In the genomic region with DNA sequence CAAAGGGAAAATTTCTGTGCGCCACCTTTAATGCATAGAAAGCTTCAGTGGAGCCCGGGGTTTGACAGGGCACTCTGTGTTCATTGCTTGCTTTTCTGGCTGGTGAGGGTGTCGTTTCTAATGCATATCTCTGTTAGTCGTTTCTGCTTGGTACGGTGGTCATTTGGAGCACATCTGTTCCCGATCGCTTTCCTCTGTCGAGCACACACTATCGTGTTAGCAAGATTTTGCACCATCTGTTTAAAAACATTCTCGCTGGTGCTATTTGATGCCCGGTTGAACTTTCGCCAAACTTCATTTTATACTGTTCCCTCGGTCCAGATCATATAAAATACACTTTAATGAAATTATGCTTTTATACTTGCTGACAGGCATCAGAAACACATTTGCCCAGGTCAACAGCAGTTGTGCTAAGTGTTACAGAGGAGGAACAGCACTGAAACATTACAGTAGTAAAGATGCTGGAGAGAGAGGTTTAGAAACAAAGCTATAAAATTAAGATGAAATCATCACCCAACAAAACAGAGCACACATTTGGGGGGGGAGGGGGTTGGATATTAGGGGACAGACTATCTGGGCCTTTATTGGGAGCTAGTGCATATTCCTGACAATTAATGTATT, we compare ENCODE assay signal across 24 mouse cellular contexts. TPM values are rescaled to one million over a fixed set of nuclear protein-coding genes. Genes with fewer than 3 reads are reported as not detected.
DNase-seq lines count a peak whose midpoint lies in the region; ATAC-seq lines count a peak whose summit lies in the region.
"Had no signal": no experiment of that assay in that cellular context is flagged by ENCODE, and none has a peak within 500 bp of the region (broad histone marks: within the 10 kb centered on the region; RNA-seq: fewer than 3 reads in every experiment).

No protein-coding gene starts in this region.

- ATAC-seq in hindbrain, embryonic 14.5 days (ENCODE audit: low FRiP score) = no peak
- no peak for ATAC-seq in embryonic facial prominence, embryonic 11.5 days (replicated peaks; ENCODE audit: insufficient number of reproducible peaks, low FRiP score, low TSS enrichment, low read depth)
- ATAC-seq in embryonic facial prominence, embryonic 15.5 days (ENCODE audit: insufficient number of reproducible peaks, low FRiP score, low TSS enrichment, low read depth) = no peak
- ATAC-seq in limb, embryonic 13.5 days (ENCODE audit: low FRiP score, low read depth) = peak; percentile 66
- ATAC-seq: forebrain, postnatal 0 days; inflammation-experienced regulatory T-cells, adult 6 months had no signal

- no peaks in the 10 kb centered on the region for H3K9me3 ChIP-seq in hindbrain, embryonic 14.5 days (ENCODE audit: control insufficient read depth, low read length)
- no peaks in the 10 kb centered on the region for H3K9me3 ChIP-seq in hindbrain, embryonic 10.5 days
- no peaks in the 10 kb centered on the region for H3K9me3 ChIP-seq in embryonic facial prominence, embryonic 11.5 days (replicated peaks; ENCODE audit: control insufficient read depth, low read length)
- no peaks in the 10 kb centered on the region for H3K9me3 ChIP-seq in embryonic facial prominence, embryonic 15.5 days (replicated peaks)
- no peaks in the 10 kb centered on the region for H3K9me3 ChIP-seq in limb, embryonic 13.5 days

- 49% methylated on average over 13 of the region's 13 CpGs for WGBS in hindbrain, embryonic 14.5 days
- WGBS in hindbrain, embryonic 10.5 days = 64% methylated on average over 13 of the region's 13 CpGs
- 35% methylated on average over 13 of the region's 13 CpGs for WGBS in embryonic facial prominence, embryonic 11.5 days
- WGBS in embryonic facial prominence, embryonic 15.5 days = 27% methylated on average over 13 of the region's 13 CpGs
- 16% methylated on average over 13 of the region's 13 CpGs for WGBS in limb, embryonic 13.5 days

- no peak overlapping the region for H3K27ac ChIP-seq in hindbrain, embryonic 14.5 days
- no peak overlapping the region for H3K27ac ChIP-seq in hindbrain, embryonic 10.5 days
- H3K27ac ChIP-seq in embryonic facial prominence, embryonic 11.5 days (replicated peaks; ENCODE audit: low read depth, low read length) = no peak overlapping the region; the same call in 1 of the 2 replicates
- no peak overlapping the region for H3K27ac ChIP-seq in embryonic facial prominence, embryonic 15.5 days (replicated peaks)
- no peak overlapping the region for H3K27ac ChIP-seq in limb, embryonic 13.5 days
- H3K27ac ChIP-seq: gastrocnemius, adult 2 months; liver, embryonic 14.5 days had no signal

- no peak overlapping the region for H3K9ac ChIP-seq in hindbrain, embryonic 14.5 days
- H3K9ac ChIP-seq in embryonic facial prominence, embryonic 11.5 days (replicated peaks; ENCODE audit: low read length) = no peak overlapping the region
- H3K9ac ChIP-seq in embryonic facial prominence, embryonic 15.5 days = no peak overlapping the region
- no peak overlapping the region for H3K9ac ChIP-seq in limb, embryonic 13.5 days
- H3K9ac ChIP-seq: forebrain, postnatal 0 days; liver, embryonic 14.5 days had no signal

- H3K4me2 ChIP-seq in hindbrain, embryonic 14.5 days (replicated peaks) = peak overlapping the region; percentile 33
- no peak overlapping the region for H3K4me2 ChIP-seq in embryonic facial prominence, embryonic 11.5 days (ENCODE audit: low read depth, low read length)
- peak overlapping the region; percentile 25; the same call in 1 of the 2 replicates for H3K4me2 ChIP-seq in embryonic facial prominence, embryonic 15.5 days (replicated peaks)
- H3K4me2 ChIP-seq in limb, embryonic 13.5 days (replicated peaks) = peak overlapping the region; percentile 34
- H3K4me2 ChIP-seq: heart, embryonic 11.5 days had no signal

- DNase-seq in hindbrain, embryonic 14.5 days (ENCODE audit: low spot score) = no peak
- no peak for DNase-seq in hindbrain, embryonic 10.5 days (ENCODE audit: low spot score)
- peak; percentile 74 for DNase-seq in embryonic facial prominence, embryonic 11.5 days (ENCODE audit: low spot score)
- DNase-seq in kidney, adult 9 months = no peak
- DNase-seq in testis, postnatal 10 days (ENCODE audit: low spot score) = no peak
- DNase-seq in layer of hippocampus, postnatal 10 days (ENCODE audit: low spot score in 2 of 2) = no peak
- DNase-seq: adrenal gland, adult 2 months; cerebellum, adult 9-11 months; forebrain, postnatal 0 days; gastrocnemius, adult 2 months; heart, postnatal 10 days; kidney, adult 8-10 months; kidney, postnatal 25 days; left cerebral cortex, postnatal 4 days; spleen, adult 18-20 months had no signal

- H3K27me3 ChIP-seq in hindbrain, embryonic 14.5 days (ENCODE audit: control insufficient read depth, insufficient read depth, low read length) = peaks cover 24% of the 10 kb centered on the region
- peaks cover 39% of the 10 kb centered on the region for H3K27me3 ChIP-seq in hindbrain, embryonic 10.5 days (ENCODE audit: insufficient read depth, poor library complexity, severe bottlenecking)
- H3K27me3 ChIP-seq in embryonic facial prominence, embryonic 11.5 days (ENCODE audit: control insufficient read depth, insufficient read depth, low read length) = peaks cover 11% of the 10 kb centered on the region
- H3K27me3 ChIP-seq in embryonic facial prominence, embryonic 15.5 days = peaks cover 21% of the 10 kb centered on the region
- peaks cover 46% of the 10 kb centered on the region for H3K27me3 ChIP-seq in limb, embryonic 13.5 days

- no peaks in the 10 kb centered on the region for H3K36me3 ChIP-seq in hindbrain, embryonic 14.5 days (replicated peaks; ENCODE audit: control insufficient read depth, insufficient read depth)
- H3K36me3 ChIP-seq in hindbrain, embryonic 10.5 days = no peaks in the 10 kb centered on the region
- no peaks in the 10 kb centered on the region for H3K36me3 ChIP-seq in embryonic facial prominence, embryonic 11.5 days (replicated peaks; ENCODE audit: control insufficient read depth, insufficient read depth, low read depth, low read length)
- no peaks in the 10 kb centered on the region for H3K36me3 ChIP-seq in embryonic facial prominence, embryonic 15.5 days
- H3K36me3 ChIP-seq in limb, embryonic 13.5 days = no peaks in the 10 kb centered on the region

- no peak overlapping the region for H3K4me3 ChIP-seq in hindbrain, embryonic 14.5 days (replicated peaks; ENCODE audit: low read length)
- H3K4me3 ChIP-seq in hindbrain, embryonic 10.5 days = no peak overlapping the region
- H3K4me3 ChIP-seq in embryonic facial prominence, embryonic 11.5 days (ENCODE audit: low read depth, low read length) = no peak overlapping the region
- no peak overlapping the region for H3K4me3 ChIP-seq in embryonic facial prominence, embryonic 15.5 days (replicated peaks)
- no peak overlapping the region for H3K4me3 ChIP-seq in limb, embryonic 13.5 days
- H3K4me3 ChIP-seq: gastrocnemius, adult 2 months; myocyte had no signal

- 0 out of 2 replicates have a peak, but pooled peaks cover 4% of the 10 kb centered on the region for H3K4me1 ChIP-seq in hindbrain, embryonic 14.5 days (replicated peaks; ENCODE audit: control insufficient read depth, insufficient read depth, low read length)
- H3K4me1 ChIP-seq in hindbrain, embryonic 10.5 days (replicated peaks) = peaks cover 13% of the 10 kb centered on the region
- peaks cover 5% of the 10 kb centered on the region; the same call in 1 of the 2 replicates for H3K4me1 ChIP-seq in embryonic facial prominence, embryonic 11.5 days (ENCODE audit: control insufficient read depth, insufficient read depth, low read length)
- 0 out of 2 replicates have a peak, but pooled peaks cover 6% of the 10 kb centered on the region for H3K4me1 ChIP-seq in embryonic facial prominence, embryonic 15.5 days
- H3K4me1 ChIP-seq in limb, embryonic 13.5 days = peaks cover 16% of the 10 kb centered on the region

RNA-seq across cellular contexts. Expression of gene Lhx8, which starts 9.9 kb away (rescaled TPM):
- 0.35 TPM in 1 of 2 replicates, not detected in the other for polyA plus RNA-seq in hindbrain, embryonic 14.5 days (2014; fragmentation: Nextera tagmentation; extraction: Ambion mirVana)
- polyA plus RNA-seq in hindbrain, embryonic 10.5 days (2016; fragmentation: Nextera tagmentation; extraction: Ambion mirVana) = 2.8 TPM in 2 replicates
- 55.2 and 73.1 TPM in 2 replicates for polyA plus RNA-seq in embryonic facial prominence, embryonic 11.5 days (2014; fragmentation: Nextera tagmentation; extraction: Ambion mirVana)
- 29.9 and 33.6 TPM in 2 replicates for polyA plus RNA-seq in embryonic facial prominence, embryonic 15.5 days (2015; fragmentation: Nextera tagmentation; extraction: Ambion mirVana)
- 1.5 and 1.8 TPM in 2 replicates for polyA plus RNA-seq in limb, embryonic 13.5 days (2015; fragmentation: Nextera tagmentation; extraction: Ambion mirVana)
- not detected for total RNA-seq in layer of hippocampus, postnatal 10 days (2021)
- total RNA-seq: layer of hippocampus, adult 8-10 months; megakaryocyte, adult 5-6 weeks had no signal
- polyA plus RNA-seq: C2C12; inflammation-experienced regulatory T-cells, adult 6 months; myocyte had no signal
